Mouse (Mus musculus) urinary bladder, postnatal 4 days (tissue): ENCODE measurements around the gene Fbrsl1.

Experiments used
- DNase-seq, 2 experiments: peaks; one replicate each; pipeline ENCODE4 v3.0.0; 2021 to 2022; ENCODE audit warnings: low spot score in 2 of 2

Fbrsl1 gene

GRCm38 (mm10) chr5:110448436-110449134, at the start of gene Fbrsl1:
Gene Fbrsl1 (minus strand): TSS chr5:110448503.
- peak; percentile 95 to 96 for DNase-seq

DNA sequence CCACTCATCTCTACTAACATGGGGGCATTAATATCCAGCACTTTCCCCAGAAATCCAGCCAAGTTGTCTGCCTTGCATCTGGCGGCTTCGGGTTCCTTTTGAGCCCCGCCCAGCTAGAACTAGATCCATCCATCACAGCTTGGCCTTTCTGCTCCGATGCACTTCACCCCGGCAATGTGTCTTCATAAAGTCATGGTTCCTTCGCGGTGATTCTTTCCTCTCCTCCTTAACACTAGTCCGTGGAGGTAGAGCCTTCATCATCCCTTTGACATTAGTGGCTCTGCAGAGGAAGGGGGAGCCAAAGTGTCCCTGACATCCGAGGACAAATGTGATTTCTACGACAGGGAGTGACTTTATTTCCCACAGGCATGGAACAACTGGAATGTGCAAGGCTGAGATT, 49.8 kb upstream of the Fbrsl1 start:
- DNase-seq: no peak

GRCm38 (mm10) chr5:110497556-110497955, 49.3 kb upstream of the Fbrsl1 start:
- no peak for DNase-seq

- DNase-seq: no peak
These were observed 46.7 kb upstream of the Fbrsl1 start for GRCm38 (mm10) chr5:110495051-110495450.

- no peak for DNase-seq
These were observed 46.1 kb upstream of the Fbrsl1 start for GRCm38 (mm10) chr5:110494396-110494795.

DNA sequence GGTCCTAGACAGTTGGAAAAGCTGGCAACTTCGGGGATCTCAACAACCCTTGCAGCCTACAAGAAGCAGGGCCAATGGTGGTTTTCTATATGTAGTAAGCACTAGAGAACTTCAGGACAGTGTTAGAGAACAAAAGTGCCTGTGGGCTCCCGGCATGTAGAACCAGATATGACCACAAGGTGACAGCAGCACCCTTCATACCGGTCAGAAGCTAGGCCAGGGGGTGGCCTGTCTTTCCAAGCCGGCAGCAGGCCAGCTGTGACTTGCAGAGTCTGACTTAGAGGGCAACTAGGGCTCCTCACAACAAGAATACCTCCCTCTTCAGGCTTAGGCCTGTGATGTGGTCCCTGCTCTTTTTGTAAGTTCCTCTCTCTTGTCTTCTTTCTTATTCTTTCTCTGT, 45.5 kb upstream of the Fbrsl1 start:
- peak; percentile 54 to 76 for DNase-seq

- no peak for DNase-seq
These were observed 41.3 kb upstream of the Fbrsl1 start for GRCm38 (mm10) chr5:110489639-110490038.

DNA sequence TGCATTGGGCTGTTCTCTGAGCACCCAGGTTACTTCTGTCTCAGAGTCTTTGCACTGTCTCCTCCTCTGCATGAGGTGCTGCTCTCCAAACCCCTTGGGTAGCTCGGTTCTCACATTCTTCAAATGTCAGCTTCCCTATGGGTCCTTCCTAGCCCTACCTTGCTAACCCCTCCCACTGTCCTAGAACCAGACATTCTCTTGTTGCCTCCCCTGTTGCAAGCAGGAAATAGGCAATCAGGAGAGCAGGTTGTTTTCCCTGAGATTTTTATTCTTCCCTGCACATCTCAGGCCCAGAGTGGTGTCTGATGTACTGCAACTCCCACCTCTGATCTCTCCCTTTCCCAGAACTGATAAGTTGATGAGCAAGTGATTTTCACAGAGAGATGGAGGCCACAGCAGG, 39.6 kb upstream of the Fbrsl1 start:
- no peak for DNase-seq

DNA sequence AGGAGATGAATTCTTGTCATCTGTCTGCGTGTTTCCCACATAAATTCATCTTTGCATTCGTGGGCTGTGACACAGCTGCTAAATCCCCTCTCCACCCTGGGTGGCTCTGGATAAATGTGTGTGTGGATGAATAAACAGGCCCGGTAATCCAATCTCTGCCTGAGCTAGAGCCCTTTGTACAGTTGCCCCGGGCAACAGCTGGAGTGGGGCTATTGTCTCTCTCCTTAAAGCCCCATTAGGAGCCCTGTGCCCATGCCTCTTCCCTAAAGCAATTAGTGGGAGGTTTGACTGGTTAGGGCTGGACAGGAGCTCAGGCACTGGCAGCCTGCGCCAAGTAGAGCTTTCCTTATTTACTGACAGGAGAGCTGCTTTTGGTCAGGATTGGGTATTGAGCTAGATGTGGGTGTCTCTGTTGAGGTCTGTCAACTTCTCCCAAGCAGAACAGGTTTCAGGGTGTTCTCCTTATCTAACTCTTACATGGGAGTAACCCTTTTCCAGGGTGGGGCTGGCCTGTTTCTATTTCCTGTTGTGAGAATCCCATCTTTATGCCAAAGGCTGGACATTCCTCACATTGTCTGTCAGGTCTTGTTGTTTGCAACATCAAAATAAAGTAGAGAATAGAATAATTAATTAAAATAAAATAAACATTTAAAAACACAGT, 38.5 kb upstream of the Fbrsl1 start:
- DNase-seq: no peak

- no peak for DNase-seq
These were observed 36.4 kb upstream of the Fbrsl1 start for GRCm38 (mm10) chr5:110484711-110485110.

DNA sequence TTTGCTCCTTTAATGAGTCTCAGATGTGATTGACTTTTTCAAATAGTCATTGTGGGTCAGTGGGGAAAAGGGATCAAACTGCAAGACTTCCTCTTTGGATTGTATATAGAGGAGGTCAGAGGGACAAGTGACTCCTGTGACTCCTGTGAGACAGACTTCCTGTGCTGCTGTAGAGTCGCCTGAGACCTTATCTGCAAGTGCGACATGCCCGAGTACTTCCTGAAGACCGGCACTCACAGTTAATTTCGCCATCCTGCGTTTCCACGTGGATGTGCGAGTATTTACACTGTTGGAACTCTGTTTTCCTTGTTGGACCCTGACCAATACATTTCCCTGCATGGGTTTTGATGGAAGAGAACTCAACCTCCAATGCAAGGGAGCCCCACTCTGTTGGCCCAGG, 30.9 kb upstream of the Fbrsl1 start:
- DNase-seq: no peak

GRCm38 (mm10) chr5:110474156-110474555, 25.9 kb upstream of the Fbrsl1 start:
- no peak for DNase-seq

- DNase-seq: no peak
These were observed 24.5 kb upstream of the Fbrsl1 start for GRCm38 (mm10) chr5:110472834-110473233.

GRCm38 (mm10) chr5:110471981-110472476, 23.7 kb upstream of the Fbrsl1 start:
- no peak for DNase-seq

DNA sequence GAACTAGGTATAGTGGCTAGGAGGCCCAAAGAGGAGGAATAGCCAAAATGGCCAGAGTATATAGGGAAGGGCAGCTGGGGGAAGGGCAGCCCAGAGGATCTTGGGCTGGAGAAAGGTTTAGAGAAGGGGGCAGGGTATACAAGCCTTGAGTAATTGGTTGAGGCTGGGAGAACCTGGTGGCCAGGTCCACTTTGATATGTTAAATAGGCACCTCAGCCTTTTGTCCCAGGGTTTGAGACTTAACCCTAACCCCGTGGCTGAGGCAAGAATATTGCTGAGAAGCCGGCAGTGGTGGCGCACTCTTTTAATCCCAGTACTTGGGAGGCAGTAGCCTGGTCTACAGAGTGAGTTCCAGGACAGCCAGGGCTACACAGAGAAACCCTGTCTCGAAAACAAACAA, 23.0 kb upstream of the Fbrsl1 start:
- no peak for DNase-seq

DNA sequence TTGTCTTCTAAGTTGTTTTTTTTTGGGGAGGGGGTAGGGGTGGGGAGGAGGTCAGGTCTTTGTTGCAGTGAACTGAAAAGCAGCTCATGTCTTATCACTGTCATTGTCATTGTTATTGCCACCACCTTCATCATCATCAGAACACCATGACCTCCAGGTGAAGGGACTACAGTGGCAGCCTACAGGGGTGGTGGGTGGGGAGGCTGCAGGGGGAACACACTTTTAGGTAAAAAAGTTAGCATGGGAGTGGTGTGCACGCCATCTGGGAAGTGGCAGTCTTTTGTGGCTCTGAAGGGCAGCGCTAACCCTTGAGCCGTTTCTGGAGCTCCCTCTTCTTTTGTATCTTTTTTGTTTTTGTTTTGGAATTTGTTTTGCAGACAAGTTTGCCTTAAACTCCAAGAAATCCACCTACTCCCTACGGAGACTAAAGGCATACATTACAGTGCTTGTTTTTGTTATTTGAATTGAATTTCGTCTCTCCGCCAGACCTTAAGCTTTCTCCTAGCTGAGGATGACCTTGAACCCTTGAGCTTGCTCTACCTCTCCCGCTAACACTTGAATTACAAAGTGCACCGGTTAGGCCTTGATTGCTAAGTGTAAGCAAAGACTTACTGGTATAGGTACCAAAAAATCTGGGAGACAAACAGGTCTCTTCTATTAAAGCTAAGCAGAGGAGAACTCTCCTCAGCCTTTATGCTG, 21.1 kb upstream of the Fbrsl1 start:
- no peak for DNase-seq

GRCm38 (mm10) chr5:110468296-110468695, 20.0 kb upstream of the Fbrsl1 start:
- no peak for DNase-seq

GRCm38 (mm10) chr5:110467725-110468124, 19.4 kb upstream of the Fbrsl1 start:
- DNase-seq: no peak

- no peak for DNase-seq
These were observed 18.5 kb upstream of the Fbrsl1 start for GRCm38 (mm10) chr5:110466531-110467424.

GRCm38 (mm10) chr5:110462646-110463045, 14.3 kb upstream of the Fbrsl1 start:
- no peak for DNase-seq

GRCm38 (mm10) chr5:110458936-110459335, 10.6 kb upstream of the Fbrsl1 start:
- DNase-seq: peak in 1 of 2 experiments; percentile 32

GRCm38 (mm10) chr5:110455272-110455671, 7.0 kb upstream of the Fbrsl1 start:
- no peak for DNase-seq
